Mouse (Mus musculus) liver, postnatal 0 days (tissue): ENCODE measurements around the gene Ica1l. TPM values are rescaled to one million over a fixed set of nuclear protein-coding genes. Genes with fewer than 3 reads are reported as not detected.

Experiments used
- ATAC-seq: fragments of 200-750 bp; cut with Nextera tagmentation; 2 replicates; pipeline ENCODE4 v1.8.0; 2017; ENCODE audit warnings: mild to moderate bottlenecking, moderate library complexity
- DNase-seq: peaks from one replicate; pipeline ENCODE4 v3.0.0-alpha.2; 2016
- H3K27ac ChIP-seq: fragments of 300-500 bp; sonication (generic); 2 replicates; pipeline ENCODE4 v1.5.1; 2014; ENCODE audit warnings: antibody characterized with exemption, moderate library complexity, mild to moderate bottlenecking, low read depth
- H3K27me3 ChIP-seq: fragments of 300-500 bp; sonication (generic); 2 replicates; pipeline ENCODE4 v1.6.1; 2014; ENCODE audit warnings: low read length, control low read depth, mixed read lengths; ENCODE audit not compliant: insufficient read depth
- H3K36me3 ChIP-seq: fragments of 300-500 bp; sonication (generic); replicated peaks from 2 replicates; pipeline ENCODE4 v1.6.1; 2014; ENCODE audit warnings: mild to moderate bottlenecking, control low read depth, low read length, moderate library complexity, mixed read lengths; ENCODE audit not compliant: insufficient read depth
- H3K4me1 ChIP-seq: fragments of 300-500 bp; sonication (generic); 2 replicates; pipeline ENCODE4 v1.6.1; 2014; ENCODE audit warnings: antibody characterized with exemption, mild to moderate bottlenecking, control low read depth; ENCODE audit not compliant: insufficient read depth
- H3K4me2 ChIP-seq: fragments of 300-500 bp; sonication (generic); 2 replicates; pipeline ENCODE4 v1.6.1; 2014; ENCODE audit warnings: low read depth, mild to moderate bottlenecking, low read length, moderate library complexity, mixed read lengths
- H3K4me3 ChIP-seq: fragments of 300-500 bp; sonication (generic); 2 replicates; pipeline ENCODE4 v1.5.1; 2014; ENCODE audit warnings: low read depth, low read length
- H3K9ac ChIP-seq: fragments of 300-500 bp; sonication (generic); replicated peaks from 2 replicates; pipeline ENCODE4 v1.6.1; 2014; ENCODE audit warnings: mild to moderate bottlenecking, moderate library complexity
- H3K9me3 ChIP-seq: fragments of 300-500 bp; sonication (generic); 2 replicates; pipeline ENCODE4 v1.6.1; 2016; ENCODE audit warnings: mild to moderate bottlenecking, control low read depth, low read length, mixed read lengths
- CTCF ChIP-seq: sonication (generic); IDR thresholded peaks from 2 replicates; pipeline ENCODE4 v1.5.1; 2016; ENCODE audit warnings: antibody characterized with exemption, low read depth
- EP300 ChIP-seq: IDR thresholded peaks from 2 replicates; pipeline ENCODE4 v1.6.1; 2016; ENCODE audit warnings: antibody characterized with exemption, low read depth, mild to moderate bottlenecking
- WGBS: fragments of 180-500 bp; shearing (Covaris S2); extraction: QIAGEN DNeasy Blood & Tissue Kit; methylation state at CpG from one replicate; pipeline ENCODE4 v1.1.7; 2014; ENCODE audit not compliant: insufficient replicate concordance; 5-methylcytosine and 5-hydroxymethylcytosine counted together
- polyA plus RNA-seq: library from polyadenylated mRNA; unstranded; fragments of >200 nt; fragmentation: Nextera tagmentation; extraction: Ambion mirVana; gene quantifications from 2 replicates; pipeline ENCODE4 v1.2.1, GENCODE M21; 2015

Ica1l gene
- polyA plus RNA-seq, 1 experiment from 2014 or later = 0.16 TPM

GRCm38 (mm10) chr1:59941063-59941462 is 101.9 kb downstream of the Ica1l start:
- H3K36me3 ChIP-seq = no peaks in the 10 kb centered on the region
- TF ChIP-seq CTCF (no peak), EP300 (no peak)
- H3K9ac ChIP-seq = no peak overlapping the region
- H3K4me3 ChIP-seq = no peak overlapping the region
- H3K4me2 ChIP-seq = no peak overlapping the region
- H3K27me3 ChIP-seq = no peaks in the 10 kb centered on the region
- H3K4me1 ChIP-seq = peaks cover 6% of the 10 kb centered on the region; the same call in 1 of the 2 replicates
- ATAC-seq (no peak), DNase-seq (no peak)
- H3K9me3 ChIP-seq = no peaks in the 10 kb centered on the region
- WGBS = 86% methylated on average over 1 of the region's 1 CpGs
- H3K27ac ChIP-seq = no peak overlapping the region

- Histone ChIP-seq H3K4me1 (no peaks in the 10 kb centered on the region), H3K4me2 (no peak overlapping the region), H3K27me3 (no peaks in the 10 kb centered on the region), H3K9me3 (no peaks in the 10 kb centered on the region), H3K27ac (no peak overlapping the region), H3K9ac (no peak overlapping the region), H3K36me3 (no peaks in the 10 kb centered on the region), H3K4me3 (no peak overlapping the region)
- ATAC-seq (no peak), DNase-seq (no peak)
- WGBS = 89% methylated on average over 2 of the region's 2 CpGs
- TF ChIP-seq CTCF (no peak), EP300 (no peak)
These were observed 110.0 kb downstream of the Ica1l start for GRCm38 (mm10) chr1:59932991-59933390.

Other genes with a start within 250 kb of the Ica1l start
- gene Fam117b, start 130.2 kb downstream of the Ica1l start, polyA plus RNA-seq = 1.5 and 1.8 TPM in 2 replicates
- gene Carf, start 55.1 kb upstream of the Ica1l start, polyA plus RNA-seq = 1.3 and 1.7 TPM in 2 replicates
- 23.3 and 23.8 TPM in 2 replicates for gene Wdr12, start 55.5 kb upstream of the Ica1l start, polyA plus RNA-seq
- gene Nbeal1, start 137.4 kb upstream of the Ica1l start, polyA plus RNA-seq = 2.1 and 2.6 TPM in 2 replicates